Mouse (Mus musculus): ENCODE measurements at regions not wholly inside any gene's neighbourhood (a gene's known extent, or its start where the extent isn't known, plus 50 kb on each side); places are given as distances from the start of the nearest gene placed in this dataset.

- no peak for ATAC-seq
These were observed 113.4 kb upstream of the C1qtnf3 start for GRCm38 (mm10) chr15:10838584-10839288.

- no peak for ATAC-seq
These were observed 111.5 kb upstream of the C1qtnf3 start for GRCm38 (mm10) chr15:10840621-10841034.

GRCm38 (mm10) chr15:10843060-10843695, 109.0 kb upstream of the C1qtnf3 start:
- ATAC-seq: no peak

GRCm38 (mm10) chr15:10846722-10847121, 105.4 kb upstream of the C1qtnf3 start:
- ATAC-seq: no peak

- no peak for ATAC-seq
These were observed 87.9 kb upstream of the C1qtnf3 start for GRCm38 (mm10) chr15:10864004-10864775.

GRCm38 (mm10) chr15:10865109-10865508, 87.0 kb upstream of the C1qtnf3 start:
- no peak for ATAC-seq

- no peak for ATAC-seq
These were observed 85.3 kb upstream of the C1qtnf3 start for GRCm38 (mm10) chr15:10866794-10867193.

GRCm38 (mm10) chr15:10868115-10868514, 84.0 kb upstream of the C1qtnf3 start:
- ATAC-seq: no peak

GRCm38 (mm10) chr15:10868716-10869585, 83.2 kb upstream of the C1qtnf3 start:
- ATAC-seq: no peak

GRCm38 (mm10) chr15:10869879-10870278, 82.3 kb upstream of the C1qtnf3 start:
- ATAC-seq: no peak

GRCm38 (mm10) chr15:10872322-10872967, 79.7 kb upstream of the C1qtnf3 start:
- ATAC-seq: no peak

- peak; percentile 82 for ATAC-seq
These were observed 75.8 kb upstream of the C1qtnf3 start for GRCm38 (mm10) chr15:10876328-10876727.

GRCm38 (mm10) chr15:10881726-10882125, 70.4 kb upstream of the C1qtnf3 start:
- no peak for ATAC-seq

- ATAC-seq: no peak
These were observed 64.1 kb upstream of the C1qtnf3 start for GRCm38 (mm10) chr15:10887990-10888389.

GRCm38 (mm10) chr15:10890220-10890921, 61.8 kb upstream of the C1qtnf3 start:
- no peak for ATAC-seq

GRCm38 (mm10) chr15:10898309-10898708, 53.8 kb upstream of the C1qtnf3 start:
- no peak for ATAC-seq

- no peak for ATAC-seq
These were observed 53.2 kb upstream of the C1qtnf3 start for GRCm38 (mm10) chr15:10898715-10899486.

- ATAC-seq: no peak
These were observed 52.2 kb upstream of the C1qtnf3 start for GRCm38 (mm10) chr15:10899904-10900303.

GRCm38 (mm10) chr15:10901075-10901474, 51.1 kb upstream of the C1qtnf3 start:
- no peak for ATAC-seq

GRCm38 (mm10) chr15:10901745-10902262, 50.3 kb upstream of the C1qtnf3 start:
- ATAC-seq: no peak
